Mouse (Mus musculus): Measurements from ENCODE around the gene Gm10318.

DNA sequence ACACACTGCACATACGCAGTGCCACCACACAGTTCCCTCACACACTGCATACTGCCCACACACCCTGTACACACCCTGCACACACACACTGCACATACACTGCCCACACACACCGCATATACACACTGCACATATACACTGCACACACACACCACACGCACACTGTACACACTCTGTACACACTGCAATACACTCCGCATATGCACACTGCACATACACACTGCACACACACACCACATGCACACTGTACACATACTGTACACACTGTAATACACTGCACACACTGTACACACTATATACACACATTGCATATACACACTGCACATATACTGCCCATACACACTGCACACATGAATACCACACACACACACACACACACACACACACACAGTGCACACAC, 34.1 kb upstream of the Gm10318 start:
- no peak for TF ChIP-seq CTCF (IDR thresholded peaks at IDR 0.05)
- TF ChIP-seq POLR2A (IDR thresholded peaks at IDR 0.05; ENCODE audit: insufficient read depth, low read depth, low read length): no peak
